Mouse (Mus musculus): ENCODE results near the gene Il1rl1.

Il1rl1 gene

GRCm38 (mm10) chr1:40428910-40429675, at the start of gene Il1rl1:
Gene Il1rl1, plus strand, starts transcription at chr1:40429570.
- DNase-seq (ENCODE audit: low spot score in 2 of 2) = no peak

- peak; percentile 48 to 82 for DNase-seq (ENCODE audit: low spot score in 2 of 2)
Observed at GRCm38 (mm10) chr1:40380111-40380510, 49.3 kb upstream of the Il1rl1 start.

GRCm38 (mm10) chr1:40380990-40381389, 48.4 kb upstream of the Il1rl1 start:
- no peak for DNase-seq (ENCODE audit: low spot score in 2 of 2)

GRCm38 (mm10) chr1:40382841-40383240, 46.5 kb upstream of the Il1rl1 start:
- no peak for DNase-seq (ENCODE audit: low spot score in 2 of 2)

- DNase-seq (ENCODE audit: low spot score in 2 of 2) = no peak
Observed at GRCm38 (mm10) chr1:40384931-40385545, 44.3 kb upstream of the Il1rl1 start.

- no peak for DNase-seq (ENCODE audit: low spot score in 2 of 2)
Observed at GRCm38 (mm10) chr1:40391374-40391773, 38.0 kb upstream of the Il1rl1 start.

GRCm38 (mm10) chr1:40392535-40392934, 36.8 kb upstream of the Il1rl1 start:
- DNase-seq (ENCODE audit: low spot score in 2 of 2) = no peak

GRCm38 (mm10) chr1:40393214-40393613, 36.2 kb upstream of the Il1rl1 start:
- no peak for DNase-seq (ENCODE audit: low spot score in 2 of 2)

GRCm38 (mm10) chr1:40399639-40400038, 29.7 kb upstream of the Il1rl1 start:
- no peak for DNase-seq (ENCODE audit: low spot score in 2 of 2)

- no peak for DNase-seq (ENCODE audit: low spot score in 2 of 2)
Observed at GRCm38 (mm10) chr1:40404682-40405081, 24.7 kb upstream of the Il1rl1 start.

- no peak for DNase-seq (ENCODE audit: low spot score in 2 of 2)
Observed at GRCm38 (mm10) chr1:40409882-40410281, 19.5 kb upstream of the Il1rl1 start.

GRCm38 (mm10) chr1:40413039-40413438, 16.3 kb upstream of the Il1rl1 start:
- no peak for DNase-seq (ENCODE audit: low spot score in 2 of 2)

- no peak for DNase-seq (ENCODE audit: low spot score in 2 of 2)
Observed at GRCm38 (mm10) chr1:40414276-40414675, 15.1 kb upstream of the Il1rl1 start.

- no peak for DNase-seq (ENCODE audit: low spot score in 2 of 2)
Observed at GRCm38 (mm10) chr1:40414863-40415656, 14.3 kb upstream of the Il1rl1 start.

- DNase-seq (ENCODE audit: low spot score in 2 of 2) = no peak
Observed at GRCm38 (mm10) chr1:40417034-40417433, 12.3 kb upstream of the Il1rl1 start.

GRCm38 (mm10) chr1:40418512-40418911, 10.9 kb upstream of the Il1rl1 start:
- no peak for DNase-seq (ENCODE audit: low spot score in 2 of 2)

GRCm38 (mm10) chr1:40423892-40424291, 5.5 kb upstream of the Il1rl1 start:
- DNase-seq (ENCODE audit: low spot score in 2 of 2) = no peak

- DNase-seq (ENCODE audit: low spot score in 2 of 2) = no peak
Observed at GRCm38 (mm10) chr1:40427270-40427669, 2.1 kb upstream of the Il1rl1 start.

- DNase-seq (ENCODE audit: low spot score in 2 of 2) = no peak
Observed at GRCm38 (mm10) chr1:40427901-40428300, 1.5 kb upstream of the Il1rl1 start.

- no peak for DNase-seq (ENCODE audit: low spot score in 2 of 2)
Observed at GRCm38 (mm10) chr1:40430143-40430834, 919 bp downstream of the Il1rl1 start.

GRCm38 (mm10) chr1:40432169-40432568, 2.8 kb downstream of the Il1rl1 start:
- DNase-seq (ENCODE audit: low spot score in 2 of 2) = no peak

- no peak for DNase-seq (ENCODE audit: low spot score in 2 of 2)
Observed at GRCm38 (mm10) chr1:40435936-40436335, 6.6 kb downstream of the Il1rl1 start.
